Mouse (Mus musculus): ENCODE measurements around the gene Akap10. TPM values are rescaled to one million over a fixed set of nuclear protein-coding genes. Genes with fewer than 3 reads are reported as not detected.

Akap10 gene
- polyA plus RNA-seq, 1 experiment from 2014 or later, result 30.0 TPM

Other genes with a start within 250 kb of the Akap10 start
- 0.26 TPM in 1 of 3 replicates, not detected in the others for gene Fam83g, start 246.2 kb downstream of the Akap10 start, polyA plus RNA-seq (2018)
- gene Slc5a10, start 209.4 kb downstream of the Akap10 start, polyA plus RNA-seq (2018), result not detected in 3 replicates
- gene Prpsap2, start 168.2 kb downstream of the Akap10 start, polyA plus RNA-seq (2018), result 24.2 to 42.5 TPM (median 30.8 TPM) in 3 replicates
- 30.1 to 30.5 TPM (median 30.3 TPM) in 3 replicates for gene Ulk2, start 75.2 kb downstream of the Akap10 start, polyA plus RNA-seq (2018)
- gene Specc1, start 26.5 kb upstream of the Akap10 start, polyA plus RNA-seq (2018), result 39.2 to 116 TPM (median 77.7 TPM) in 3 replicates

All from macrophage (primary cell).